Mouse (Mus musculus) ES-E14 (cell line): ENCODE data around the gene Grik5. TPM values are rescaled to one million over a fixed set of nuclear protein-coding genes. Genes with fewer than 3 reads are reported as not detected.

ENCODE experiments used
- DNase-seq: peaks from one replicate; pipeline ENCODE4 v3.0.0-alpha.2; 2013; ENCODE audit warnings: low read depth, low spot score
- H3K27ac ChIP-seq: 2 replicates; pipeline ENCODE4 v1.5.1; 2012; ENCODE audit warnings: low read depth, mild to moderate bottlenecking, low read length, moderate library complexity, mixed read lengths; ENCODE audit not compliant: poor library complexity, insufficient read depth, severe bottlenecking
- H3K36me3 ChIP-seq: 2 replicates; pipeline ENCODE4 v1.6.1; 2012; ENCODE audit warnings: mild to moderate bottlenecking, low read length, moderate library complexity, mixed read lengths; ENCODE audit not compliant: control insufficient read depth, poor library complexity, insufficient read depth, severe bottlenecking
- H3K4me1 ChIP-seq, 2 experiments: fragments of 150-350 bp in 1 of 2; sonication (generic) in 1 of 2; 2 replicates each; pipeline ENCODE4 v1.6.1; 2012; ENCODE audit warnings: low read length in 2 of 2, mild to moderate bottlenecking in 1 of 2, mixed read lengths in 1 of 2; ENCODE audit not compliant: control insufficient read depth in 2 of 2, insufficient read depth in 2 of 2, poor library complexity in 1 of 2
- H3K4me3 ChIP-seq, 2 experiments: fragments of 150-350 bp in 1 of 2; sonication (generic) in 1 of 2; 2 replicates each; pipeline ENCODE4 v1.5.1; 2012; ENCODE audit warnings: low read length in 2 of 2, low read depth in 1 of 2, mild to moderate bottlenecking in 1 of 2, mixed read lengths in 1 of 2; ENCODE audit not compliant: insufficient read depth in 1 of 2, poor library complexity in 1 of 2, severe bottlenecking in 1 of 2
- H3K9ac ChIP-seq: 2 replicates; pipeline ENCODE4 v1.6.1; 2012; ENCODE audit warnings: low read depth, mild to moderate bottlenecking, low read length, mixed read lengths; ENCODE audit not compliant: poor library complexity, insufficient read depth, severe bottlenecking
- H3K9me3 ChIP-seq: fragments of 150-350 bp; sonication (generic); 2 replicates; pipeline ENCODE4 v1.6.1; 2012; ENCODE audit warnings: low read depth, mild to moderate bottlenecking, low read length; ENCODE audit not compliant: control insufficient read depth, insufficient read depth
- CHD2 ChIP-seq: IDR thresholded peaks from 2 replicates; pipeline ENCODE4 v1.6.1; 2014; ENCODE audit warnings: mild to moderate bottlenecking, low read depth, low read length, inconsistent platforms
- HCFC1 ChIP-seq: IDR thresholded peaks from 2 replicates; pipeline ENCODE4 v1.6.1; 2012; ENCODE audit warnings: low read length, inconsistent platforms, borderline replicate concordance; ENCODE audit not compliant: insufficient read depth
- MAFK ChIP-seq: IDR thresholded peaks from 2 replicates; pipeline ENCODE4 v1.6.1; 2014; ENCODE audit warnings: mild to moderate bottlenecking, low read depth, low read length, inconsistent platforms; ENCODE audit not compliant: insufficient read depth
- ZC3H11A ChIP-seq: IDR thresholded peaks from 2 replicates; pipeline ENCODE4 v1.6.1; 2012; ENCODE audit warnings: low read depth, mild to moderate bottlenecking, inconsistent platforms, low read length, borderline replicate concordance
- ZNF384 ChIP-seq: IDR thresholded peaks from 2 replicates; pipeline ENCODE4 v1.6.1; 2012; ENCODE audit warnings: low read depth, low read length, inconsistent platforms
- in situ Hi-C, 2 experiments: fragments of 600-800 bp; cut with MboI; formaldehyde crosslinking; loops; one replicate each; pipeline ENCODE4 v1.15.1; 2025; ENCODE audit warnings: low sequenced_read_pairs in 2 of 2, inconsistent platforms in 1 of 2; ENCODE audit not compliant: unreplicated experiment in 2 of 2
- total RNA-seq: library from RNA; depleted of rRNA; stranded (reverse); fragments of 300-350 nt; gene quantifications from 2 replicates; pipeline ENCODE4 v1.2.3, GENCODE M21; 2012

Grik5 gene
- total RNA-seq, 1 experiment: 10.0 TPM

DNA sequence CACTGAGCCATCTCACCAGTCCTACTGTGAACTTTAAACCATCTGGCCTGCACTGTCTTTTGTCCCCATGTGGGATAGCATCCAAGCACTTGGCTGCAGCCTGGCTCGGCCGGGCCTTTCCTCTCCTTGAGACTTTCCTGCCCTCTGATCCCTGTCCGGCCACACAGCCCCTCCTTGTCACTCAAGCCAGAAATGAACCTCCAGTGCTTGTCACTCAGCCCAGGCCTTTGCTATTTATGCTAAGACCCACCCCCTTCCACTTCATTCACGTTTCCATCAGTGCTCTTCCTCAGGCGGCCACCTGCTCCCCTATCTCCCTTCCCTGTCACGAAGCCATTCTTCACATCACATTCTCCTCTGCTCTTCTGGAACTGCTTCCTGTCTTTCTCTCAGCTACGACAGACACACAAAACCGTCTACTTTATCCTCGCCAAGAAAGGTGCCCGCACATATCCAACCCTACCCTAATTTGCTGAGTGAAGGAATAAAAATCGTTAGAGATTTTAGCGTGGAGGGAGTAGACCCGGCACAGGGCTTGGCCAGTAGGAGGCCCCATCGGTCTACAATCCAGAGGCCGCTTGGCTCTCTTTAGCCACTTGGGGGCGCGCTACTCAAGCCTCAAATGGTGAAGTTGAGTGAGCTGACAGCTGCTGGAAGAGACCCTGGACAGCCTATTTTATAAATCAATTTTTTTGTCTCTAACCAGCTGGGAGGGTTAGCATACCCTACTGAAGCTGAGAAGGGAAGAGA is 33.4 kb upstream of the Grik5 start:
- DNase-seq: peak; percentile 77
- peaks cover 3 to 15% of the 10 kb centered on the region in 2 experiments; a peak in 3 of 4 replicates for H3K4me1 ChIP-seq

DNA sequence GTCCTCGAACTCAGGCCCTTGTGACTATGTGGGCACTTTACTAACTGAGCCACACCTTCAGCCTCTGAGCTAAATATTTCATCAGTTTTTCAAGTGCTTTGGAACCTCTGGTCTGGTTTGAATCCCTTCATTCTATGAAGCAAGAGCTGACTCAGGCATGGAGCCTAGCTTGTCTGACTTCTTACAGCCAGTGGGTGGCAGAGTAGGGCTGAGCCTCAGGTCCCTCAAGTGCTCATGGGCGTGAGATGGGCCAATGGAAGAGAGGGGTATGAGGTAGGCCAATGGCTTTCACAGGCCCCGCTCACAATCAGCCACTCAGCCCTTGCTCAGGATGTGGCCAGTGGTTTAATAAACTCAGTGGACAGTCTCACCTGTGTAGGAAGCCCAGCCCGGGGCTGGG is 27.4 kb upstream of the Grik5 start:
- H3K9me3 ChIP-seq: no peaks in the 10 kb centered on the region
- TF ChIP-seq CHD2 (no peak), MAFK (0 out of 2 replicates have a peak, but pooled peaks have one; percentile 15)
- no peak overlapping the region for H3K4me3 ChIP-seq
- H3K36me3 ChIP-seq: no peaks in the 10 kb centered on the region
- H3K4me1 ChIP-seq: peaks cover 1 to 2% of the 10 kb centered on the region in 2 experiments; a peak in 1 of 4 replicates
- H3K27ac ChIP-seq: no peak overlapping the region
- DNase-seq: no peak
- in situ Hi-C loops: no loop called here
- no peak overlapping the region for H3K9ac ChIP-seq

More for the DNA sequence above, 33.4 kb upstream of the Grik5 start:
- in situ Hi-C loops: no loop called here
- Histone ChIP-seq H3K4me3 (no peak overlapping the region), H3K9ac (no peak overlapping the region), H3K36me3 (no peaks in the 10 kb centered on the region), H3K27ac (no peak overlapping the region), H3K9me3 (no peaks in the 10 kb centered on the region)
- TF ChIP-seq CHD2: no peak
- 0 out of 2 replicates have a peak, but pooled peaks have one; percentile 13 for TF ChIP-seq ZNF384
- TF ChIP-seq ZC3H11A: peak; percentile 82
- TF ChIP-seq MAFK: peak; percentile 73
- TF ChIP-seq HCFC1: no peak

DNA sequence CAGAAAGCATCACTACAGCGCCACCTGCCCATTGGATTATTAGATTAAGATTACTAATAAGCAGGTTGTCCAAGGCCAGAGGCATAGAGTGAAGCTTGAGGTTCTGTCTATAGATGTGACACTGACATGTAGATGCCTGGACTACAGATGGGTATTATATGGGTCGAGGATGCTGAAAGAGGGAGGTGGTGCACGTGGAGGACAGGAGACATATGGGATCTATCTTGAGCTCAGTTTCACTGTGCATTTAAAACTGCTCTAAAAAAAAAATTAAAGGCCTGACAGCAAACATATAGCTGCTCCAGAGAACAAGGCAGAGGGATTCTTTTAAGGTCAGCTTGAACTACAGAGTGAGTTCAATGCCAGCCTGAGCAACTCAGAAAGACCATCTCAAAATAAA is 26.0 kb upstream of the Grik5 start:
- H3K9ac ChIP-seq: no peak overlapping the region
- no peaks in the 10 kb centered on the region for H3K36me3 ChIP-seq
- H3K27ac ChIP-seq: no peak overlapping the region
- H3K4me3 ChIP-seq: no peak overlapping the region
- no peak for TF ChIP-seq HCFC1
- TF ChIP-seq MAFK: no peak
- no peak for TF ChIP-seq CHD2
- no peak for TF ChIP-seq ZNF384
- TF ChIP-seq ZC3H11A: no peak
- in situ Hi-C loops: no loop called here
- peaks cover 1 to 8% of the 10 kb centered on the region in 2 experiments; a peak in 2 of 4 replicates for H3K4me1 ChIP-seq
- DNase-seq: no peak
- H3K9me3 ChIP-seq: no peaks in the 10 kb centered on the region

DNA sequence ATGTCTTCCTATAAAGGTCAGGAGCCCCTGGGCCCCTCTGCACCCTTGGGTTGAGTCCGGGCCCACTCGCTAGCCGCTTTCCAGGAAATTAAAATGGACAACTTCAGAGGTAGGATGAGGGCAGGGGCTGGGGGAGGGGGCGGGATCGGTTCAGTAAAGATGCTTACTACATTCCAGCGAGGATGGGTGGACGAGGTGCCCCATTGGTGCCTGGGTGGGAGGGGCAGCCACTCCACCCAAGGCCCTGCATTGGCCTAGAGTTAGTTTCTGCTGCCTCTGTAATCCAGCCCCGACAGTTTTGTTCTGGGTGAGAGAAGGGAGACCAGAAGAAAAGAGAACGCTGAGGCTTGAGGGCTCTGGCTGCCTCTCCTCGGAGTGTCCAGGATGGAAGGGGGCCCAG is 17.7 kb upstream of the Grik5 start:
- H3K27ac ChIP-seq: no peak overlapping the region
- H3K36me3 ChIP-seq: no peaks in the 10 kb centered on the region
- in situ Hi-C loops: no loop called here
- H3K4me3 ChIP-seq: no peak overlapping the region
- DNase-seq: no peak
- no peak for TF ChIP-seq HCFC1
- TF ChIP-seq ZNF384: no peak
- TF ChIP-seq ZC3H11A: no peak
- TF ChIP-seq CHD2: no peak
- TF ChIP-seq MAFK: no peak
- H3K9ac ChIP-seq: no peak overlapping the region
- peaks cover 3 to 30% of the 10 kb centered on the region in 2 experiments; a peak in 3 of 4 replicates for H3K4me1 ChIP-seq
- no peaks in the 10 kb centered on the region for H3K9me3 ChIP-seq
